Mouse (Mus musculus): Measurements from ENCODE around the gene Mfsd14a.

Gene Mfsd14a

GRCm38 (mm10) chr3:116653278-116653945, 9.1 kb downstream of the Mfsd14a start:
- DNase-seq (ENCODE audit: low read depth, low spot score), result no peak

- DNase-seq (ENCODE audit: low read depth, low spot score), result no peak
These were observed 10.4 kb downstream of the Mfsd14a start for GRCm38 (mm10) chr3:116652033-116652446.

- no peak for DNase-seq (ENCODE audit: low read depth, low spot score)
These were observed 11.8 kb downstream of the Mfsd14a start for GRCm38 (mm10) chr3:116650698-116651097.

- no peak for DNase-seq (ENCODE audit: low read depth, low spot score)
These were observed 13.7 kb downstream of the Mfsd14a start for GRCm38 (mm10) chr3:116648805-116649204.

GRCm38 (mm10) chr3:116646387-116646786, 16.1 kb downstream of the Mfsd14a start:
- DNase-seq (ENCODE audit: low read depth, low spot score), result no peak

- no peak for DNase-seq (ENCODE audit: low read depth, low spot score)
These were observed 20.1 kb downstream of the Mfsd14a start for GRCm38 (mm10) chr3:116642373-116642772.

- no peak for DNase-seq (ENCODE audit: low read depth, low spot score)
These were observed 20.6 kb downstream of the Mfsd14a start for GRCm38 (mm10) chr3:116641811-116642371.

- no peak for DNase-seq (ENCODE audit: low read depth, low spot score)
These were observed 22.5 kb downstream of the Mfsd14a start for GRCm38 (mm10) chr3:116640024-116640423.

- DNase-seq (ENCODE audit: low read depth, low spot score), result no peak
These were observed 23.9 kb downstream of the Mfsd14a start for GRCm38 (mm10) chr3:116638572-116638971.

GRCm38 (mm10) chr3:116637693-116638476, 24.6 kb downstream of the Mfsd14a start:
- DNase-seq (ENCODE audit: low read depth, low spot score), result no peak

GRCm38 (mm10) chr3:116635799-116636198, 26.7 kb downstream of the Mfsd14a start:
- no peak for DNase-seq (ENCODE audit: low read depth, low spot score)

GRCm38 (mm10) chr3:116634853-116635252, 27.6 kb downstream of the Mfsd14a start:
- no peak for DNase-seq (ENCODE audit: low read depth, low spot score)

GRCm38 (mm10) chr3:116634091-116634490, 28.4 kb downstream of the Mfsd14a start:
- no peak for DNase-seq (ENCODE audit: low read depth, low spot score)

- no peak for DNase-seq (ENCODE audit: low read depth, low spot score)
These were observed 29.5 kb downstream of the Mfsd14a start for GRCm38 (mm10) chr3:116632971-116633370.

- no peak for DNase-seq (ENCODE audit: low read depth, low spot score)
These were observed 31.0 kb downstream of the Mfsd14a start for GRCm38 (mm10) chr3:116631459-116631858.

GRCm38 (mm10) chr3:116622641-116623040, 39.8 kb downstream of the Mfsd14a start:
- no peak for DNase-seq (ENCODE audit: low read depth, low spot score)

- no peak for DNase-seq (ENCODE audit: low read depth, low spot score)
These were observed 41.7 kb downstream of the Mfsd14a start for GRCm38 (mm10) chr3:116620636-116621370.

GRCm38 (mm10) chr3:116618855-116619254, 43.6 kb downstream of the Mfsd14a start:
- DNase-seq (ENCODE audit: low read depth, low spot score), result no peak

GRCm38 (mm10) chr3:116615318-116616068, 47.0 kb downstream of the Mfsd14a start:
- DNase-seq (ENCODE audit: low read depth, low spot score), result no peak

GRCm38 (mm10) chr3:116614295-116614892, 48.1 kb downstream of the Mfsd14a start, which contains the start of gene Trmt13:
Gene Trmt13 (minus strand): TSS chr3:116614587.
- no peak for DNase-seq (ENCODE audit: low read depth, low spot score)

- no peak for DNase-seq (ENCODE audit: low read depth, low spot score)
These were observed 57.9 kb downstream of the Mfsd14a start for GRCm38 (mm10) chr3:116604570-116604969.
